Mouse (Mus musculus) intestine, postnatal 0 days (tissue): Measurements from ENCODE around the gene St5. TPM values are rescaled to one million over a fixed set of nuclear protein-coding genes. Genes with fewer than 3 reads are reported as not detected.

Source experiments
- ATAC-seq: fragments of 200-750 bp; cut with Nextera tagmentation; 2 replicates; pipeline ENCODE4 v1.8.0; 2017; ENCODE audit warnings: mild to moderate bottlenecking, moderate TSS enrichment, moderate library complexity
- H3K27ac ChIP-seq: fragments of 300-500 bp; sonication (generic); 2 replicates; pipeline ENCODE4 v1.5.1; 2014; ENCODE audit warnings: mild to moderate bottlenecking, low read depth, low read length, moderate library complexity
- H3K27me3 ChIP-seq: fragments of 300-500 bp; sonication (generic); replicated peaks from 2 replicates; pipeline ENCODE4 v1.6.1; 2014; ENCODE audit warnings: low read length, mixed read lengths; ENCODE audit not compliant: control insufficient read depth, insufficient read depth
- H3K36me3 ChIP-seq: fragments of 300-500 bp; sonication (generic); 2 replicates; pipeline ENCODE4 v1.6.1; 2014; ENCODE audit warnings: mild to moderate bottlenecking, moderate library complexity; ENCODE audit not compliant: control insufficient read depth, insufficient read depth
- H3K4me1 ChIP-seq: fragments of 300-500 bp; sonication (generic); replicated peaks from 2 replicates; pipeline ENCODE4 v1.6.1; 2014; ENCODE audit warnings: antibody characterized with exemption, low read length, mixed read lengths; ENCODE audit not compliant: control insufficient read depth, insufficient read depth
- H3K4me2 ChIP-seq: fragments of 300-500 bp; sonication (generic); replicated peaks from 2 replicates; pipeline ENCODE4 v1.6.1; 2014; ENCODE audit warnings: low read depth, mild to moderate bottlenecking, moderate library complexity
- H3K4me3 ChIP-seq: fragments of 300-500 bp; sonication (generic); 2 replicates; pipeline ENCODE4 v1.5.1; 2014; ENCODE audit warnings: low read depth, low read length
- H3K9ac ChIP-seq: fragments of 300-500 bp; sonication (generic); 2 replicates; pipeline ENCODE4 v1.6.1; 2014; ENCODE audit warnings: mild to moderate bottlenecking, low read depth, low read length
- H3K9me3 ChIP-seq: fragments of 300-500 bp; sonication (generic); 2 replicates; pipeline ENCODE4 v1.6.1; 2016; ENCODE audit warnings: mixed run types; ENCODE audit not compliant: control insufficient read depth
- CTCF ChIP-seq: sonication (generic); IDR thresholded peaks from 2 replicates; pipeline ENCODE4 v1.5.1; 2016; ENCODE audit warnings: low read depth, mild to moderate bottlenecking, control low read depth, antibody characterized with exemption, moderate library complexity
- WGBS: fragments of 180-500 bp; shearing (Covaris S2); extraction: QIAGEN DNeasy Blood & Tissue Kit; methylation state at CpG from one replicate; pipeline ENCODE4 v1.1.7; 2014; 5-methylcytosine and 5-hydroxymethylcytosine counted together
- polyA plus RNA-seq: library from polyadenylated mRNA; unstranded; fragments of >200 nt; fragmentation: Nextera tagmentation; extraction: Ambion mirVana; gene quantifications from 2 replicates; pipeline ENCODE4 v1.2.1, GENCODE M21; 2015

Gene St5
- polyA plus RNA-seq, 1 experiment from 2014 or later = 46.7 TPM

GRCm38 (mm10) chr7:109707023-109707785 is 3.8 kb upstream of the St5 start:
- Histone ChIP-seq H3K9ac (no peak overlapping the region), H3K4me3 (no peak overlapping the region), H3K4me2 (no peak overlapping the region), H3K27me3 (0 out of 2 replicates have a peak, but pooled peaks cover 4% of the 10 kb centered on the region), H3K36me3 (peaks cover 33% of the 10 kb centered on the region; the same call in 1 of the 2 replicates), H3K4me1 (no peaks in the 10 kb centered on the region), H3K27ac (no peak overlapping the region), H3K9me3 (no peaks in the 10 kb centered on the region)
- TF ChIP-seq CTCF = peak; percentile 83
- 36% methylated on average over 4 of the region's 4 CpGs for WGBS
- no peak for ATAC-seq

- 43% methylated on average over 3 of the region's 3 CpGs for WGBS
- no peak overlapping the region for H3K27ac ChIP-seq
- no peaks in the 10 kb centered on the region for H3K4me1 ChIP-seq
- peak overlapping the region; percentile 66; the same call in 1 of the 2 replicates for H3K4me3 ChIP-seq
- H3K9me3 ChIP-seq = no peaks in the 10 kb centered on the region
- H3K27me3 ChIP-seq = 0 out of 2 replicates have a peak, but pooled peaks cover 4% of the 10 kb centered on the region
- H3K36me3 ChIP-seq = peaks cover 15% of the 10 kb centered on the region; the same call in 1 of the 2 replicates
- H3K9ac ChIP-seq = no peak overlapping the region
- TF ChIP-seq CTCF = no peak
- ATAC-seq = no peak
- H3K4me2 ChIP-seq = peak overlapping the region; percentile 85; the same call in 1 of the 2 replicates
These were observed 1.1 kb upstream of the St5 start for GRCm38 (mm10) chr7:109704461-109704860.

- Histone ChIP-seq H3K36me3 (peaks cover 13% of the 10 kb centered on the region; the same call in 1 of the 2 replicates), H3K4me1 (no peaks in the 10 kb centered on the region), H3K4me2 (peak overlapping the region; percentile 85), H3K9ac (peak overlapping the region; percentile 67), H3K27me3 (0 out of 2 replicates have a peak, but pooled peaks cover 4% of the 10 kb centered on the region), H3K4me3 (peak overlapping the region; percentile 66), H3K27ac (peak overlapping the region; percentile 60), H3K9me3 (no peaks in the 10 kb centered on the region)
- no peak; the same call in 1 of the 2 replicates for TF ChIP-seq CTCF
- ATAC-seq = peak; percentile 11; the same call in 1 of the 2 replicates
- 2% methylated on average over 17 of the region's 17 CpGs for WGBS
These were observed 592 bp upstream of the St5 start for GRCm38 (mm10) chr7:109704016-109704377.

- WGBS = 59% methylated on average over 4 of the region's 4 CpGs
- Histone ChIP-seq H3K4me3 (no peak overlapping the region), H3K27ac (no peak overlapping the region), H3K4me2 (peak overlapping the region; percentile 85), H3K36me3 (0 out of 2 replicates have a peak, but pooled peaks cover under 1% of the 10 kb centered on the region), H3K9me3 (no peaks in the 10 kb centered on the region), H3K4me1 (no peaks in the 10 kb centered on the region), H3K9ac (no peak overlapping the region), H3K27me3 (0 out of 2 replicates have a peak, but pooled peaks cover 4% of the 10 kb centered on the region)
- no peak for ATAC-seq
- TF ChIP-seq CTCF = no peak
These were observed 684 bp downstream of the St5 start for GRCm38 (mm10) chr7:109702721-109703120.

- TF ChIP-seq CTCF = peak; percentile 44
- ATAC-seq = no peak
- Histone ChIP-seq H3K9me3 (no peaks in the 10 kb centered on the region), H3K27ac (no peak overlapping the region), H3K4me2 (no peak overlapping the region), H3K27me3 (0 out of 2 replicates have a peak, but pooled peaks cover 4% of the 10 kb centered on the region), H3K4me1 (no peaks in the 10 kb centered on the region), H3K9ac (no peak overlapping the region), H3K4me3 (no peak overlapping the region), H3K36me3 (no peaks in the 10 kb centered on the region)
These were observed 3.2 kb downstream of the St5 start for GRCm38 (mm10) chr7:109700213-109700612.

DNA sequence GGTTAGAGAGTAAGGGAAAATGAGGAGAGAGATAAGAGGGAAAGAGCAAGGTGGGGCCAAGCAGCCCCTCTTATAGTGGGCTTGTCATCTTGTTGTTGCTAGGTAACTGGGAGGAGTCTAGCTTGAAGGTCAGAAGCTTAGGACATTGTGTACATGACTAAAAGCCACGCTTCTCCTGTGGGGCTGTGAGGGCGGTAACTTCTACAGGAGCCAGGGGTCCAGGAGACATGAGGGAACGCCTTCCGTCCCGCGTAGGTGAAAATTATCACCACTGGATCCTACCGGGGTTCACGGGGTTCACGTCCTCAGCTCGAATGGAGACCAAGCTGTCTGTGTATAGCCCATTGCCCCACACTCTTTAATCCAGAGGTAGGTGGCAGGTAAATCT is 8.1 kb downstream of the St5 start:
- Histone ChIP-seq H3K4me3 (no peak overlapping the region), H3K9ac (no peak overlapping the region), H3K4me2 (no peak overlapping the region), H3K36me3 (no peaks in the 10 kb centered on the region), H3K9me3 (no peaks in the 10 kb centered on the region), H3K4me1 (no peaks in the 10 kb centered on the region), H3K27me3 (no peaks in the 10 kb centered on the region), H3K27ac (no peak overlapping the region)
- no peak for TF ChIP-seq CTCF
- ATAC-seq = no peak
- WGBS = 88% methylated on average over 10 of the region's 10 CpGs
